Mouse (Mus musculus) megakaryocyte, embryonic 14.5 days (primary cell): ENCODE data around the gene Mast4.

Source experiments
- FLI1 ChIP-seq: IDR thresholded peaks from 2 replicates; pipeline ENCODE4 v1.6.1; 2012; ENCODE audit warnings: low read length, inconsistent platforms, mixed read lengths
- GATA1 ChIP-seq: IDR thresholded peaks from 3 replicates; pipeline ENCODE4 v1.6.1; 2012; ENCODE audit warnings: mixed read lengths, low read length, inconsistent platforms, borderline replicate concordance

DNA sequence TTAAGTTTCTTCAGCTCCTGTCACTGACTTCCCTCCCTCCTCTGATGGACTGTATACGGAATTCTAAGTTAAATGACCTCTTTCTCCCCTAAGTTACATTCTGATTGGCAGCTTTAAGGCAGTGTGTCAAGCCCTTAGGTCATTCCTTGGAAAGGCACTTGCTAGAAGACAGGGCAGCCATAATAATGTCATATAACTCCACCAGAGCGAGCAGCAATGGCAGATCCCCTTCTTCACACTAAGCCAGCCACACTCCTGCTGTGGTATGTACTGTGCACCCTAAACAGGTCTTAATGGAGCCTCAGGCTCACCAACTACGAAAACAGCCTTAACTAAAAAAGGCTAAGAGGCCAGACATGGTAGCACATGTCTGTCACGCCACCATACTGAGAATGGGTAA lies 123.6 kb downstream of the Mast4 start:
- TF ChIP-seq GATA1 (no peak), FLI1 (no peak)
